Mouse (Mus musculus) fat pad, adult 2 months (tissue): ENCODE results near the gene Olfr1248.
"Not testable (repeated sequence)": the region's sequence is repeated elsewhere in the genome, so short reads cannot be mapped to it uniquely, and the experiment has no call there.

ENCODE experiments used
- DNase-seq: peaks from one replicate; pipeline ENCODE4 v3.0.0-alpha.2; 2011; ENCODE audit warnings: low read depth, low spot score; ENCODE audit errors: extremely low read depth

The Olfr1248 gene

DNA sequence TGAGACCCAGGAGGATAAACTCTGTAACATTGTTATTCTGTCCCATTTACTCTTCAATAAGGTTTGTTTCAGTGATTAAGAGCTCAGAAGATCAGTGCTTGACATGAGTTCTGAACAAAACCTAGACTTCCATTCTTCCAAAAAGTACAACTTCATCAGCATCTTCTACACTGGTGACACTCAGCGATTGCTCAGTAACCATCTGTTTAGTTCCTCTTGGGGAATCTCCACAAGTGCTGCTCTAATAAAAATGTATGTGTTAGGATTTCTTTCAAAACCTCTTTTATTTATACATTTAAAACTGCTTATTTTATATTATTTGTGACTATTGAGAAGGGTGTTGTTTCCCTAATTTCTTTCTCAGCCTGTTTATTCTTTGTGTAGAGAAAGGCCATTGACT lies at the start of gene Olfr1248:
Gene Olfr1248 (minus strand): TSS at position 101 of the 400 bp plus-strand sequence.
- not testable (repeated sequence) for DNase-seq

DNA sequence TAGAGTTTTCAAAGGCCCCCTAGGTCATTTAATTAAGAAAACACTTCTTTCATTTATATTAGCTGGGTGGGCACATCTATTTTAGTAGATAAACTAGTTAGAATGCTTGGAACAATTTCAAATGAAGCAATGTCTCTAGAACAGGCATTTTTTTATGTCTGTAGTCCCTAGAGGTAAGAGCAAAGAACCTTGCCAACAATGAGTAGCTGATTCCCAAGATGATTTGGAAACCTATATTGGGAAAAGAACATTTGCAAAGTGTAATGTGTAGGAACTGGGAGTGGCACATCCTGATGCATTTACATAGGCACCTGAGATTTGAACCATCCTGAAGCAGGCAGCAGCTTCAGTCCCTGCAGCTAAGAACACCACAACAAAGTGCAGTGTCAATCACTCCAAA lies 43.3 kb upstream of the Olfr1248 start, which contains the start of gene Olfr1250:
Gene Olfr1250 (minus strand): TSS at position 101 of the 400 bp plus-strand sequence.
- no peak for DNase-seq

- no peak for DNase-seq
Observed at GRCm38 (mm10) chr2:89634883-89635282, 16.8 kb upstream of the Olfr1248 start, which contains the start of gene Olfr1249. TSS of gene Olfr1249 (minus strand) at chr2:89634983.

- no peak for DNase-seq
Observed at GRCm38 (mm10) chr2:89614030-89614429, 4.0 kb downstream of the Olfr1248 start, which contains the start of gene Olfr1247. TSS of gene Olfr1247 (minus strand) at chr2:89614130.

- DNase-seq = no peak
Observed at GRCm38 (mm10) chr2:89593057-89593456, 25.0 kb downstream of the Olfr1248 start, which contains the start of gene Olfr1246. TSS of gene Olfr1246 (minus strand) at chr2:89593157.

DNA sequence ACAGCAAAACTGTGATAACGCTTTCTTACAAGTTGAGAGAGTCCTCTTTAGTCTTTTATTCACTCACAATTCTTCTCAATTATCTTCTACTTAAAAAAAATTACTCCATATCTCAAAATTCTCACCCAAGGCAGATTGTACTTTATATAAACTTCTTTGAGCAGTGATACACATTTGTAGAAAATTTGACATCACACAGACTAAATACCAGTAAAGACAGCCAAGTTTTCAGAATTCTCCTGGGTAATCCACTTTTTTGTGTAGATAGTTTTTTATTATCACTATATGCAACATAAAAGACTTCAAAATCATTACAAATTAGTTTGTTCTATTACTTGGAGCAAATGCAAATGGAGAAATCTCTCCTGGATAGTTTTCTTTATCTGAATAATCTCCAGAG lies 39.7 kb downstream of the Olfr1248 start, which contains the start of gene Olfr1245:
Gene Olfr1245 (minus strand): TSS at position 101 of the 400 bp plus-strand sequence.
- no peak for DNase-seq
